Comparison of ENCODE assay signal across 8 mouse cellular contexts in genomic region chr7:126676207-126676606, GRCm38 (mm10). TPM values are rescaled to one million over a fixed set of nuclear protein-coding genes. Genes with fewer than 3 reads are reported as not detected.
DNase-seq lines count a peak whose midpoint lies in the region; ATAC-seq and TF ChIP-seq lines count a peak whose summit lies in the region.

Gene Sult1a1, minus strand, starts transcription at chr7:126676432.

- H3K4me3 ChIP-seq in left cerebral cortex, adult 2 months: peak within 1 kb of the TSS; percentile 26
- H3K4me3 ChIP-seq in bone marrow macrophage, adult 2 months (ENCODE audit: insufficient read depth, low read length): peak within 1 kb of the TSS; percentile 29
- H3K4me3 ChIP-seq in lung, embryonic 15.5 days: no peak within 1 kb of the TSS

- no peak within 1 kb of the TSS for H3K9ac ChIP-seq in lung, embryonic 15.5 days

- intact Hi-C loops in left cerebral cortex, adult 2 months (cut with DNase I): no loop called here
- intact Hi-C loops in heart, postnatal 36 days (cut with DNase I): no loop called here

- peak within 1 kb of the TSS; percentile 13; the same call in 1 of the 2 replicates for H3K4me2 ChIP-seq in lung, embryonic 15.5 days

- no peaks in the 10 kb centered on the region for H3K9me3 ChIP-seq in lung, embryonic 15.5 days

- TF ChIP-seq CTCF in left cerebral cortex, adult 2 months (IDR thresholded peaks at IDR 0.05): no peak; the same call in 1 of the 2 replicates
- no peak for TF ChIP-seq CTCF in bone marrow macrophage, adult 2 months (IDR thresholded peaks at IDR 0.05; ENCODE audit: low read depth, low read length)

- TF ChIP-seq POLR2A in bone marrow macrophage, adult 2 months (IDR thresholded peaks at IDR 0.05; ENCODE audit: borderline replicate concordance, low read depth, low read length): no peak

- peak; percentile 64; the same call in 1 of the 2 replicates for ATAC-seq in lung, embryonic 15.5 days (ENCODE audit: borderline replicate concordance, extremely low read depth, low FRiP score, low TSS enrichment)

- no peaks in the 10 kb centered on the region for H3K27me3 ChIP-seq in lung, embryonic 15.5 days

- H3K27ac ChIP-seq in left cerebral cortex, adult 2 months: peak within 1 kb of the TSS; percentile 63
- peak within 1 kb of the TSS; percentile 68 for H3K27ac ChIP-seq in bone marrow macrophage, adult 2 months (ENCODE audit: insufficient read depth, low read depth, low read length)
- H3K27ac ChIP-seq in lung, embryonic 15.5 days: peak within 1 kb of the TSS; percentile 74

- no peak for DNase-seq in left cerebral cortex, adult 2 months (ENCODE audit: extremely low spot score in 1 of 2, low spot score in 2 of 2)
- DNase-seq in left cerebral cortex, adult 9 months (ENCODE audit: low spot score in 2 of 2): no peak
- peak; percentile 72 to 80 for DNase-seq in heart, postnatal 36 days
- no peak for DNase-seq in cerebellum, postnatal 10 days
- DNase-seq in layer of hippocampus, adult 9-10 months (ENCODE audit: low spot score): no peak
- no peak for DNase-seq in spleen, adult 12 weeks (ENCODE audit: low spot score)

- H3K4me1 ChIP-seq in bone marrow macrophage, adult 2 months (ENCODE audit: control insufficient read depth, insufficient read depth, low read length): peaks cover 22% of the 10 kb centered on the region
- H3K4me1 ChIP-seq in lung, embryonic 15.5 days: peaks cover 4% of the 10 kb centered on the region; the same call in 1 of the 2 replicates

- H3K36me3 ChIP-seq in lung, embryonic 15.5 days: peaks cover 20% of the 10 kb centered on the region; the same call in 1 of the 2 replicates

- WGBS in lung, embryonic 15.5 days: 62% methylated on average over 1 of the region's 1 CpGs

RNA-seq across cellular contexts. Expression of gene Sult1a1, which starts in this region (rescaled TPM):
- total RNA-seq in left cerebral cortex, adult 2 months (2021): 10 to 100 TPM; 10.8 to 13.6 TPM
- polyA plus RNA-seq in bone marrow macrophage, adult 2 months (2012; ENCODE audit: insufficient read depth, insufficient read length, missing spikeins): 42.3 and 56.8 TPM in 2 replicates
- total RNA-seq in heart, postnatal 36 days (2021): 10 to 100 TPM; 30.3 to 43.0 TPM
- 5.9 and 6.8 TPM in 2 replicates for polyA plus RNA-seq in lung, embryonic 15.5 days (2015; fragmentation: Nextera tagmentation; extraction: Ambion mirVana)

Comparison
In these comparisons a context has a peak if more than half of its experiments do, and no peak if none do; other contexts are left out.
1. DNase-seq: peak in heart, postnatal 36 days (2 of 2); none in left cerebral cortex, adult 2 months (0 of 2), left cerebral cortex, adult 9 months (0 of 2), cerebellum, postnatal 10 days (0 of 2), layer of hippocampus, adult 9-10 months (single experiment) and spleen, adult 12 weeks (single experiment).
2. Peak in every context shown above with its lines, with median percentiles within 50 percentile points of each other: H3K27ac ChIP-seq.